Mouse (Mus musculus) small intestine, adult 2 months (tissue): ENCODE results near the gene Fig4. TPM values are rescaled to one million over a fixed set of nuclear protein-coding genes. Genes with fewer than 3 reads are reported as not detected.

Experiments used
- H3K27ac ChIP-seq: fragments of 200-500 bp; 2 replicates; pipeline ENCODE4 v1.5.1; 2012; ENCODE audit warnings: low read depth, low read length, control low read depth, inconsistent platforms; ENCODE audit not compliant: insufficient read depth
- H3K27me3 ChIP-seq: fragments of 200-500 bp; 2 replicates; pipeline ENCODE4 v1.6.1; 2012; ENCODE audit warnings: mild to moderate bottlenecking, moderate library complexity, low read length, inconsistent platforms; ENCODE audit not compliant: control insufficient read depth, insufficient read depth
- H3K36me3 ChIP-seq: fragments of 200-500 bp; 2 replicates; pipeline ENCODE4 v1.6.1; 2012; ENCODE audit warnings: mild to moderate bottlenecking, low read length, control low read depth, inconsistent platforms; ENCODE audit not compliant: control insufficient read depth, insufficient read depth
- H3K4me1 ChIP-seq: fragments of 200-500 bp; 2 replicates; pipeline ENCODE4 v1.6.1; 2012; ENCODE audit warnings: low read length, inconsistent platforms, mixed read lengths; ENCODE audit not compliant: control insufficient read depth, insufficient read depth, insufficient read length
- H3K4me3 ChIP-seq: fragments of 200-500 bp; 2 replicates; pipeline ENCODE4 v1.5.1; 2012; ENCODE audit warnings: low read depth, mild to moderate bottlenecking, control low read depth, inconsistent platforms, low read length, moderate library complexity
- CTCF ChIP-seq: fragments of 200-500 bp; IDR thresholded peaks from 2 replicates; pipeline ENCODE4 v1.5.1; 2012; ENCODE audit warnings: low read depth, mild to moderate bottlenecking, control low read depth, inconsistent platforms, low read length, moderate library complexity, mixed read lengths; ENCODE audit not compliant: insufficient replicate concordance, insufficient read length; ENCODE audit errors: extremely low read depth
- POLR2A ChIP-seq: fragments of 200-500 bp; IDR thresholded peaks from 2 replicates; pipeline ENCODE4 v1.6.1; 2012; ENCODE audit warnings: low read depth, mild to moderate bottlenecking, control low read depth, inconsistent platforms, low read length, moderate library complexity
- WGBS: fragments of 180-500 bp; shearing (Covaris S2); methylation state at CpG from one replicate; pipeline ENCODE4 v1.1.7; 2018; 5-methylcytosine and 5-hydroxymethylcytosine counted together
- polyA plus RNA-seq: library from polyadenylated mRNA; depleted of rRNA; stranded (reverse); fragments of >200 nt; gene quantifications from 2 replicates; pipeline ENCODE4 v1.2.3, GENCODE M21; 2012

The Fig4 gene
- polyA plus RNA-seq, 1 experiment = 7.6 TPM

DNA sequence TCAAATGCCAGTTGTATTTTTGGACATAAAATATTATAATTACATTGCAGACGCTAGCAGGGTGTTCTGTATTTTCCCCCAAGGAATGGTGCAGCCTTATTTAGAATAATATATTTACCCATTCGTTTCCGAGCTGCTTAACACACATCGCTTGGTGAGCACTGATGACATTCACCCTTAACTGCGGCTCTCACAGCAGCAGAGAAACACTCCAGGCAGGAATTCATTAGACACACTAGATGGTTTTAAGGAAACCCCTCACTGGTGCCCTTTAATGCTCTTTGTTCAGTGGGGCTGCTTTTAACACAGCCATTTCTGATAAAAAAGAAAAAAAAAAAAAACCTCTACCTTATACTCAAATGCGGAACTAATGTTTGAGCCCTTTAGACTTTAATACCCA lies 104.3 kb downstream of the Fig4 start:
- Histone ChIP-seq H3K27me3 (no peaks in the 10 kb centered on the region), H3K4me3 (no peak overlapping the region), H3K36me3 (no peaks in the 10 kb centered on the region), H3K27ac (no peak overlapping the region), H3K4me1 (no peaks in the 10 kb centered on the region)
- TF ChIP-seq POLR2A (no peak), CTCF (no peak)
- WGBS = 92% methylated on average over 6 of the region's 6 CpGs

DNA sequence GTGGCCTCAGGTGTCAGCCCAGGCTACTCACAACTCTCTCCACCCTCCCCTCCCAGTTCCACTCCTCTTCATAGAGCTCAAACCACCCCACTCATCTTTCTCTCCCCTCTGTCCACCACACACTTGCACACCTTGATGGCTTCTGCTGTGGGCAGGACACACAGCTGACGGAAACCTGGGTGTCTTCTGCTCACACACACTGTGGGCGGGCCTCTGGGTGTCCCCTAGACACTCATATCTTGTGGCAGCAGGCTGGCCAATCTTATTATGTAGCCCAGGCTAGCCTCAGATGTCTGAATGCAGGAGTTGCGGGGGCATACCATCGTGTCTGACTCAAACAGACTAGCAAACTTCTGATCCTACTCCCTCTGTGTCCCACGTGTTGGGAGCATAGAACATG lies 105.3 kb downstream of the Fig4 start:
- Histone ChIP-seq H3K27me3 (no peaks in the 10 kb centered on the region), H3K4me1 (no peaks in the 10 kb centered on the region), H3K4me3 (no peak overlapping the region), H3K27ac (no peak overlapping the region), H3K36me3 (no peaks in the 10 kb centered on the region)
- no peak for TF ChIP-seq CTCF
- TF ChIP-seq POLR2A = no peak
- 97% methylated on average over 5 of the region's 5 CpGs for WGBS

DNA sequence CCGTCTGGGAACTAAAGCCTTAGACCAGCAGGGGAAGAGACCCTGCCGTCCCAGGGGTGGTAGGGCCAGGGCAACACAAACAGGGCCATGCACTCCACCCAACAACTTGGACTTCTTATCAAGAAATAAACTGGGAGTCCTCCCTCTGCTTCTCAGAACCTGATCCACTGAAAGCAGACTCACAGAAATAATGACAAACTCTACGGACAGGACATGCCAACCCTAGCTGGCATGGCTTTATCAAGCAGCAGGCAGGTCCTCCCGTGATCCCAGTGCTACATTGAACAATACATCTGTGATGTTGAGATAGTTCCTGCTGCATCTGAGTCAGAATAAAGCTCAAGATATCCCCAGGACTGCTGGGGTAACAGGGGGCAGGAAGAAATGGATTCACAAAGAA lies 106.8 kb downstream of the Fig4 start:
- Histone ChIP-seq H3K36me3 (no peaks in the 10 kb centered on the region), H3K27me3 (no peaks in the 10 kb centered on the region), H3K27ac (no peak overlapping the region), H3K4me1 (no peaks in the 10 kb centered on the region), H3K4me3 (no peak overlapping the region)
- TF ChIP-seq POLR2A (no peak), CTCF (no peak)
- 80% methylated on average over 4 of the region's 4 CpGs for WGBS

DNA sequence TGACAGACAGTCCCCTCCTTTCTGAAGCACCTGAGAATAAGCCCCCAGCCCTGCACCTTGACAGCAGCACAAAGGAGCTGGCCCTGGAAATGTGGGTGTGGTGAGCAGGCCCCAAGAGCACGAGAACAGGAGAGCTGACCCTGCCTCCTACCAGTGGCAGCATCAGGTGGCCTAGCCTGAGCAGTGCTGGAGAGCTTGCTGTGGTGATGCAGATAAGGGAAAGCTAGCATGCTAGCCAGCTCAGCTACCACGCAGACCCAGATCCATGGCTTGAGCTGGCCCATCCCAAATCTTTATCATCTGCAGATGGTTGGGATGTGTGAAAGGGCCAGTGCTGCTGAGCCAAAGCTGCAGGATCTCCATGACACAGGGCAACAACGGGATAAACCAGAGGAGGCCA lies 113.7 kb downstream of the Fig4 start:
- WGBS = 71% methylated on average over 3 of the region's 3 CpGs
- Histone ChIP-seq H3K36me3 (peaks cover 5% of the 10 kb centered on the region; the same call in 1 of the 2 replicates), H3K4me3 (no peak overlapping the region), H3K27me3 (no peaks in the 10 kb centered on the region), H3K4me1 (no peaks in the 10 kb centered on the region), H3K27ac (no peak overlapping the region)
- TF ChIP-seq POLR2A = no peak
- no peak for TF ChIP-seq CTCF

DNA sequence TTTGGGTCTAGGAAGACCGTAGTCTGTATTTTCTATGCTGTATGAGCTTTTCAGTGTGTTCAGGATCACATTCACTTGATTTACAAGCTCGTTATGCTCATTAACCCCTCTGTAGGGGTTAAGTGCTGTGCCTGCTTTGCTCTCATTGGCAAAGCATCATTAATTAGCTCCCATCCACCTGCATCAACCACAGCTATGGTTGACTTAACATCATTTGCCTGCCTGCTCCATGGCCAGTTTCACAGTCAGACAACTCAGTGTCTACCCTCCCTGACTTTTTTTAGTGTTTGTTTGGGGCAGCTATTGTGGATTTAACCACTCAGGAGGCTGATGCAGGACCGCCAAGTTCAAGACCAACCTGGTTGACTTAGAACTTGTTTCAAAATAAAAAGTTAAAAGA lies 119.1 kb downstream of the Fig4 start:
- Histone ChIP-seq H3K36me3 (peaks cover 5% of the 10 kb centered on the region; the same call in 1 of the 2 replicates), H3K27ac (no peak overlapping the region), H3K4me3 (no peak overlapping the region), H3K27me3 (0 out of 2 replicates have a peak, but pooled peaks cover 2% of the 10 kb centered on the region), H3K4me1 (no peaks in the 10 kb centered on the region)
- TF ChIP-seq CTCF (no peak), POLR2A (no peak)
- WGBS = 80% methylated on average over 3 of the region's 3 CpGs

DNA sequence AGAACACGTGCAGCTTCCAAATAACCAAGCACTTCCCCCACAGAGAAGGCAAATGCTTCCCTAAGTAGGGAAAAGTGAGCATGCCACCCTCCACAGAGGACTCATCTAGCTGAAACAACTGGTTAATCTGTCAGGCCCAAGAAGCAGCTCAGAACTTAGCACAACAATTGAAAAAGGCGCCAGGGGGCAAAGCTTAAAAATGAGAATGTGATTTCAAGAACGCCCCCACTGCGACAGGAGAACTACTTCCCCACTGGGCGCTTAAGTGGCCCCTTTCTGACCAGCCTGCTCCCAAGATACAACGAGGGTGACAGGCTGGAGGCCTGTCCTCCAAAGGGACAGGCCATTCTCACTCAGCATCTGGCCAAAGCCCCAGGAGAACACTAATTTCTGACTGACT lies 120.4 kb downstream of the Fig4 start:
- Histone ChIP-seq H3K36me3 (0 out of 2 replicates have a peak, but pooled peaks cover 2% of the 10 kb centered on the region), H3K27me3 (0 out of 2 replicates have a peak, but pooled peaks cover 2% of the 10 kb centered on the region), H3K27ac (no peak overlapping the region), H3K4me3 (no peak overlapping the region), H3K4me1 (no peaks in the 10 kb centered on the region)
- TF ChIP-seq CTCF (no peak), POLR2A (no peak)
- WGBS = 33% methylated on average over 6 of the region's 6 CpGs

DNA sequence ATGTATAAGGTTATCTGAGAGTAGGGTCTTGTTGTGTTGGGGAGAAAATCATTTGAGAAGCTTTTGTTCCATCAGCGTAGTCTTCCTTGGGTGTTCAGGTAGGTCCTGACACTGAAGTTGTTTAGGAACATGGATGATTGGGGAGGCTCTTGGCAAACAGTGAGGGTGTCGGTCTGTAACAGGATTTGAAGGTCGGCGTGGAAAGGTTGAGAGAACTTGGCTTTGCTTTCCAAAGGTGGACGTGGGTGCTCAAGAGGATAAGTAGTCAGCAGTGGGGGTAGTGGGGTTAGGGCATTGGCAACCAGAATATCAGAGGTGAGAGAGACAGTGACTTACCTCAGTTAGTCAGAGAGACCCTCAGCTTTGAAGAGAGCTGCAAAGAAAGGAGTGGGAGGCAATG lies 136.9 kb downstream of the Fig4 start:
- Histone ChIP-seq H3K4me1 (no peaks in the 10 kb centered on the region), H3K27ac (no peak overlapping the region), H3K27me3 (no peaks in the 10 kb centered on the region), H3K36me3 (no peaks in the 10 kb centered on the region), H3K4me3 (no peak overlapping the region)
- TF ChIP-seq CTCF (no peak), POLR2A (no peak)
- 78% methylated on average over 5 of the region's 5 CpGs for WGBS
